Mouse (Mus musculus) neural tube, embryonic 11.5 days (tissue): ENCODE results near the gene Auts2. TPM values are rescaled to one million over a fixed set of nuclear protein-coding genes. Genes with fewer than 3 reads are reported as not detected.

Source experiments
- ATAC-seq: fragments of 200-750 bp; cut with Nextera tagmentation; 2 replicates; pipeline ENCODE4 v1.8.0; 2017; ENCODE audit warnings: moderate number of reproducible peaks, mild to moderate bottlenecking, moderate TSS enrichment, moderate library complexity; ENCODE audit not compliant: insufficient read depth, low FRiP score, low TSS enrichment
- DNase-seq: peaks from one replicate; pipeline ENCODE4 v3.0.0-alpha.2; 2015; ENCODE audit warnings: low spot score
- H3K27ac ChIP-seq: fragments of 300-500 bp; sonication (generic); 2 replicates; pipeline ENCODE4 v1.5.1; 2014; ENCODE audit warnings: low read depth, mild to moderate bottlenecking, low read length
- H3K27me3 ChIP-seq: fragments of 300-500 bp; sonication (generic); 2 replicates; pipeline ENCODE4 v1.6.1; 2014; ENCODE audit warnings: mild to moderate bottlenecking, low read length, mixed read lengths; ENCODE audit not compliant: control insufficient read depth, insufficient read depth
- H3K36me3 ChIP-seq: fragments of 300-500 bp; sonication (generic); 2 replicates; pipeline ENCODE4 v1.6.1; 2014; ENCODE audit warnings: mild to moderate bottlenecking, low read length, moderate library complexity, mixed read lengths; ENCODE audit not compliant: control insufficient read depth, insufficient read depth
- H3K4me1 ChIP-seq: fragments of 300-500 bp; sonication (generic); 2 replicates; pipeline ENCODE4 v1.6.1; 2014; ENCODE audit warnings: low read length, mixed read lengths; ENCODE audit not compliant: control insufficient read depth, insufficient read depth
- H3K4me2 ChIP-seq: fragments of 300-500 bp; sonication (generic); 2 replicates; pipeline ENCODE4 v1.6.1; 2014; ENCODE audit warnings: low read depth, mild to moderate bottlenecking, moderate library complexity
- H3K4me3 ChIP-seq: fragments of 300-500 bp; sonication (generic); 2 replicates; pipeline ENCODE4 v1.5.1; 2014; ENCODE audit warnings: low read depth, low read length
- H3K9ac ChIP-seq: fragments of 300-500 bp; sonication (generic); 2 replicates; pipeline ENCODE4 v1.6.1; 2014; ENCODE audit warnings: mild to moderate bottlenecking, low read length
- H3K9me3 ChIP-seq: fragments of 300-500 bp; sonication (generic); 2 replicates; pipeline ENCODE4 v1.6.1; 2016; ENCODE audit warnings: low read length; ENCODE audit not compliant: control insufficient read depth
- WGBS: fragments of 180-500 bp; shearing (Covaris S2); extraction: QIAGEN DNeasy Blood & Tissue Kit; methylation state at CpG from one replicate; pipeline ENCODE4 v1.1.7; 2014; 5-methylcytosine and 5-hydroxymethylcytosine counted together
- polyA plus RNA-seq: library from polyadenylated mRNA; unstranded; fragments of >200 nt; fragmentation: Nextera tagmentation; extraction: Ambion mirVana; gene quantifications from 2 replicates; pipeline ENCODE4 v1.2.1, GENCODE M21; 2014

Auts2 gene
- polyA plus RNA-seq, 1 experiment from 2014 or later = 45.0 TPM

GRCm38 (mm10) chr5:132209694-132210093, 333.4 kb downstream of the Auts2 start:
- no peak for DNase-seq

GRCm38 (mm10) chr5:132206220-132206619, 336.9 kb downstream of the Auts2 start:
- no peaks in the 10 kb centered on the region for H3K9me3 ChIP-seq
- H3K4me1 ChIP-seq = peaks cover 1% of the 10 kb centered on the region; the same call in 1 of the 2 replicates
- no peaks in the 10 kb centered on the region for H3K27me3 ChIP-seq
- 89% methylated on average over 1 of the region's 1 CpGs for WGBS
- no peak overlapping the region for H3K9ac ChIP-seq
- DNase-seq = no peak
- H3K36me3 ChIP-seq = no peaks in the 10 kb centered on the region
- no peak overlapping the region for H3K4me2 ChIP-seq
- H3K27ac ChIP-seq = no peak overlapping the region
- no peak for ATAC-seq
- no peak overlapping the region for H3K4me3 ChIP-seq

More at GRCm38 (mm10) chr5:132209694-132210093, 333.4 kb downstream of the Auts2 start:
- Histone ChIP-seq H3K27me3 (no peaks in the 10 kb centered on the region), H3K27ac (no peak overlapping the region), H3K9me3 (no peaks in the 10 kb centered on the region), H3K4me2 (no peak overlapping the region), H3K9ac (no peak overlapping the region), H3K36me3 (no peaks in the 10 kb centered on the region), H3K4me3 (no peak overlapping the region), H3K4me1 (0 out of 2 replicates have a peak, but pooled peaks cover 4% of the 10 kb centered on the region)
- ATAC-seq = no peak

GRCm38 (mm10) chr5:132203846-132204245, 339.3 kb downstream of the Auts2 start:
- H3K9me3 ChIP-seq = no peaks in the 10 kb centered on the region
- H3K9ac ChIP-seq = no peak overlapping the region
- DNase-seq (no peak), ATAC-seq (no peak)
- H3K4me3 ChIP-seq = no peak overlapping the region
- no peak overlapping the region for H3K27ac ChIP-seq
- WGBS = 79% methylated on average over 11 of the region's 11 CpGs
- peaks cover 6% of the 10 kb centered on the region; the same call in 1 of the 2 replicates for H3K4me1 ChIP-seq
- no peak overlapping the region for H3K4me2 ChIP-seq
- H3K36me3 ChIP-seq = no peaks in the 10 kb centered on the region
- H3K27me3 ChIP-seq = no peaks in the 10 kb centered on the region

- H3K9ac ChIP-seq = no peak overlapping the region
- H3K27me3 ChIP-seq = no peaks in the 10 kb centered on the region
- H3K27ac ChIP-seq = no peak overlapping the region
- H3K4me1 ChIP-seq = peaks cover 6% of the 10 kb centered on the region; the same call in 1 of the 2 replicates
- no peak overlapping the region for H3K4me3 ChIP-seq
- ATAC-seq (no peak), DNase-seq (no peak)
- H3K36me3 ChIP-seq = no peaks in the 10 kb centered on the region
- no peaks in the 10 kb centered on the region for H3K9me3 ChIP-seq
- no peak overlapping the region for H3K4me2 ChIP-seq
- WGBS = 63% methylated on average over 4 of the region's 4 CpGs
These were observed 342.0 kb downstream of the Auts2 start for GRCm38 (mm10) chr5:132201077-132201645.

- WGBS = 68% methylated on average over 4 of the region's 4 CpGs
- H3K27me3 ChIP-seq = no peaks in the 10 kb centered on the region
- H3K4me3 ChIP-seq = no peak overlapping the region
- ATAC-seq (no peak), DNase-seq (no peak)
- no peak overlapping the region for H3K9ac ChIP-seq
- no peak overlapping the region for H3K4me2 ChIP-seq
- no peaks in the 10 kb centered on the region for H3K36me3 ChIP-seq
- H3K27ac ChIP-seq = no peak overlapping the region
- H3K9me3 ChIP-seq = no peaks in the 10 kb centered on the region
- peaks cover 6% of the 10 kb centered on the region; the same call in 1 of the 2 replicates for H3K4me1 ChIP-seq
These were observed 342.5 kb downstream of the Auts2 start for GRCm38 (mm10) chr5:132200595-132200994.

GRCm38 (mm10) chr5:132195048-132195533, 348.1 kb downstream of the Auts2 start:
- no peaks in the 10 kb centered on the region for H3K27me3 ChIP-seq
- 38% methylated on average over 6 of the region's 6 CpGs for WGBS
- no peaks in the 10 kb centered on the region for H3K36me3 ChIP-seq
- no peaks in the 10 kb centered on the region for H3K9me3 ChIP-seq
- DNase-seq (peak; percentile 24), ATAC-seq (no peak)
- no peak overlapping the region for H3K9ac ChIP-seq
- no peak overlapping the region for H3K27ac ChIP-seq
- H3K4me2 ChIP-seq = no peak overlapping the region
- H3K4me3 ChIP-seq = no peak overlapping the region
- H3K4me1 ChIP-seq = peaks cover 7% of the 10 kb centered on the region

- DNase-seq (no peak), ATAC-seq (no peak)
- Histone ChIP-seq H3K9ac (no peak overlapping the region), H3K4me1 (peaks cover 16% of the 10 kb centered on the region), H3K9me3 (no peaks in the 10 kb centered on the region), H3K4me3 (no peak overlapping the region), H3K4me2 (no peak overlapping the region), H3K36me3 (no peaks in the 10 kb centered on the region), H3K27me3 (no peaks in the 10 kb centered on the region), H3K27ac (no peak overlapping the region)
- WGBS = 93% methylated on average over 4 of the region's 4 CpGs
These were observed 353.0 kb downstream of the Auts2 start for GRCm38 (mm10) chr5:132190190-132190589.

- Histone ChIP-seq H3K36me3 (no peaks in the 10 kb centered on the region), H3K4me3 (no peak overlapping the region), H3K4me2 (no peak overlapping the region), H3K4me1 (peaks cover 10% of the 10 kb centered on the region; the same call in 1 of the 2 replicates), H3K27me3 (no peaks in the 10 kb centered on the region), H3K27ac (no peak overlapping the region), H3K9ac (no peak overlapping the region), H3K9me3 (no peaks in the 10 kb centered on the region)
- ATAC-seq = no peak
- 43% methylated on average over 3 of the region's 3 CpGs for WGBS
- no peak for DNase-seq
These were observed 356.5 kb downstream of the Auts2 start for GRCm38 (mm10) chr5:132186659-132187058.

- Histone ChIP-seq H3K9ac (no peak overlapping the region), H3K4me3 (no peak overlapping the region), H3K36me3 (no peaks in the 10 kb centered on the region), H3K9me3 (no peaks in the 10 kb centered on the region), H3K27ac (no peak overlapping the region), H3K4me1 (peaks cover 10% of the 10 kb centered on the region; the same call in 1 of the 2 replicates), H3K4me2 (no peak overlapping the region), H3K27me3 (no peaks in the 10 kb centered on the region)
- ATAC-seq (no peak), DNase-seq (no peak)
- 57% methylated on average over 7 of the region's 7 CpGs for WGBS
These were observed 356.9 kb downstream of the Auts2 start for GRCm38 (mm10) chr5:132186221-132186620.
